Mouse (Mus musculus): Measurements from ENCODE around the gene Bicral.

Bicral gene

GRCm38 (mm10) chr17:46845262-46845661, 13.0 kb downstream of the Bicral start:
- DNase-seq (ENCODE audit: extremely low read depth, low read depth, low spot score): no peak

- no peak for DNase-seq (ENCODE audit: extremely low read depth, low read depth, low spot score)
Observed at GRCm38 (mm10) chr17:46844811-46845210, 13.5 kb downstream of the Bicral start.

- no peak for DNase-seq (ENCODE audit: extremely low read depth, low read depth, low spot score)
Observed at GRCm38 (mm10) chr17:46843716-46844115, 14.6 kb downstream of the Bicral start.

GRCm38 (mm10) chr17:46843022-46843421, 15.3 kb downstream of the Bicral start:
- DNase-seq (ENCODE audit: extremely low read depth, low read depth, low spot score): no peak

- DNase-seq (ENCODE audit: extremely low read depth, low read depth, low spot score): no peak
Observed at GRCm38 (mm10) chr17:46840304-46841010, 17.8 kb downstream of the Bicral start.

GRCm38 (mm10) chr17:46838396-46838920, 19.8 kb downstream of the Bicral start:
- no peak for DNase-seq (ENCODE audit: extremely low read depth, low read depth, low spot score)

- no peak for DNase-seq (ENCODE audit: extremely low read depth, low read depth, low spot score)
Observed at GRCm38 (mm10) chr17:46837897-46838296, 20.4 kb downstream of the Bicral start.

- no peak for DNase-seq (ENCODE audit: extremely low read depth, low read depth, low spot score)
Observed at GRCm38 (mm10) chr17:46835093-46835715, 23.1 kb downstream of the Bicral start.

- DNase-seq (ENCODE audit: extremely low read depth, low read depth, low spot score): no peak
Observed at GRCm38 (mm10) chr17:46832981-46833305, 25.3 kb downstream of the Bicral start.

- DNase-seq (ENCODE audit: extremely low read depth, low read depth, low spot score): no peak
Observed at GRCm38 (mm10) chr17:46832101-46832980, 25.9 kb downstream of the Bicral start.

GRCm38 (mm10) chr17:46829856-46830535, 28.3 kb downstream of the Bicral start:
- DNase-seq (ENCODE audit: extremely low read depth, low read depth, low spot score): no peak

GRCm38 (mm10) chr17:46828935-46829334, 29.3 kb downstream of the Bicral start:
- DNase-seq (ENCODE audit: extremely low read depth, low read depth, low spot score): no peak

GRCm38 (mm10) chr17:46823091-46823490, 35.2 kb downstream of the Bicral start:
- DNase-seq (ENCODE audit: extremely low read depth, low read depth, low spot score): no peak

GRCm38 (mm10) chr17:46820628-46821027, 37.7 kb downstream of the Bicral start:
- DNase-seq (ENCODE audit: extremely low read depth, low read depth, low spot score): no peak

- no peak for DNase-seq (ENCODE audit: extremely low read depth, low read depth, low spot score)
Observed at GRCm38 (mm10) chr17:46817734-46818158, 40.5 kb downstream of the Bicral start.

- no peak for DNase-seq (ENCODE audit: extremely low read depth, low read depth, low spot score)
Observed at GRCm38 (mm10) chr17:46816306-46816705, 42.0 kb downstream of the Bicral start.

- no peak for DNase-seq (ENCODE audit: extremely low read depth, low read depth, low spot score)
Observed at GRCm38 (mm10) chr17:46814497-46814896, 43.8 kb downstream of the Bicral start.

GRCm38 (mm10) chr17:46813637-46814036, 44.6 kb downstream of the Bicral start:
- DNase-seq (ENCODE audit: extremely low read depth, low read depth, low spot score): no peak

- no peak for DNase-seq (ENCODE audit: extremely low read depth, low read depth, low spot score)
Observed at GRCm38 (mm10) chr17:46812442-46812841, 45.8 kb downstream of the Bicral start.

- DNase-seq (ENCODE audit: extremely low read depth, low read depth, low spot score): no peak
Observed at GRCm38 (mm10) chr17:46810672-46811071, 47.6 kb downstream of the Bicral start.

Measured in fat pad, adult 2 months (tissue).